Mouse (Mus musculus) kidney, postnatal 14 days (tissue): Measurements from ENCODE around the gene Inpp5b.

Source experiments
- DNase-seq: peaks from one replicate; pipeline ENCODE4 v3.0.0; 2022; ENCODE audit warnings: mixed read lengths

The Inpp5b gene

DNA sequence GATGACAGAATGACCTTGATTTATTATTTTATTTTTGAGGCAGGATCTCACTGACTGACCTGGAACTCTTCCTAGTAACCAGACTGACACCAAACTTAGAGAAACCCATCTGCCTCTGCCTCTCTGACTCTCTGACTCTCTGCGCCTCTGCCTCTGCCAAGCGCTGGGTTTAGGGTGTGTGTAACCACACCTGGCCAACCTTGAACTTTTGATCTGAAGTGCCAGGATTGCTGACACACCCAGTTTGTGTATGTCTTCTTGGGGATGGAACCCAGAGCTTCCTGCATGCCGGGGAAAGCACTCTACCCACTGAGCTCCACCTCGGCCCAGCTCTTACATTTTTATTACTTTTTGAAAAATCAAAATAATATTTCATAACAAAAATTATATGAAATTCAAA, 77.2 kb downstream of the Inpp5b start:
- DNase-seq, result no peak

- no peak for DNase-seq
These were observed 83.3 kb downstream of the Inpp5b start for GRCm38 (mm10) chr4:124824967-124825366.

GRCm38 (mm10) chr4:124825371-124825965, 83.8 kb downstream of the Inpp5b start:
- DNase-seq, result no peak

DNA sequence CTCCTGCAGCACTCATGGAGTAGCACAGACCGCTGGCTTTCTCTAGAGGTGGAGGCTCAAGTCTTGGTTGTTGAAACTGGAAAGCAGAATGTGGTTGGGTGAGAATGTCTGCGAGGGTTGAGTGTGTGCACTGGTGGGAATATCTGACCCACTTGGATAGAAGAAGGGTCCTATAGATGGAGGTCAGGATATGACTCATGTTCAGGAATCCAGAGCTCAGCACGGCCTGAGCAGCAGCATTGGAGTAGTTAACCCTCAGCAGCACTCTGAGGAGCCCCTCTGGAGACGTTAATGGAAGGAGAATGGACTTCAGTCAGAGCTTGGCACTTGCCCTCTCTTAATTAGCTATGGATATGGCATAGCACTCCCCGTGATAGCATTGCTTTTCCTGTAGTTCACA, 88.0 kb downstream of the Inpp5b start:
- no peak for DNase-seq

GRCm38 (mm10) chr4:124832796-124833195, 91.1 kb downstream of the Inpp5b start:
- DNase-seq, result no peak

GRCm38 (mm10) chr4:124838035-124838700, 96.5 kb downstream of the Inpp5b start:
- no peak for DNase-seq

DNA sequence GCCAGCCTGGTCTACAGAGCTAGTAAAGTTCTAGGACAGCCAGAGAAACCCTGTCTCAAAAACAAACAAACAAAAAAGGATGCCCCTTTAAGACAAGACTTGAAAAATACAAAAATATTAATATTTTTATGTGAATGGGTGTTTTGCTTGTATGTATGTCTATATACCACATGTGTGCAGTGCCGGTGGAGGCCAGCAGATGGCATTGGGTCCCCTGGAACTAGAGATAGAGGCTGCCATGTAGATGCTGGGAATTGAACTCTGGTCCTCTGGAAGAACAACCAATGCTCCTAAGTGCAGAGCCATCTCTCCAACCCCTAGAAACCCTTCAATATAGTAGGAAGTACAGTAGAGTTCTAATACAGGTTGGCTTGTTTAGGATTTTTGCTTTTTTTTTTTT, 99.3 kb downstream of the Inpp5b start:
- DNase-seq, result no peak

DNA sequence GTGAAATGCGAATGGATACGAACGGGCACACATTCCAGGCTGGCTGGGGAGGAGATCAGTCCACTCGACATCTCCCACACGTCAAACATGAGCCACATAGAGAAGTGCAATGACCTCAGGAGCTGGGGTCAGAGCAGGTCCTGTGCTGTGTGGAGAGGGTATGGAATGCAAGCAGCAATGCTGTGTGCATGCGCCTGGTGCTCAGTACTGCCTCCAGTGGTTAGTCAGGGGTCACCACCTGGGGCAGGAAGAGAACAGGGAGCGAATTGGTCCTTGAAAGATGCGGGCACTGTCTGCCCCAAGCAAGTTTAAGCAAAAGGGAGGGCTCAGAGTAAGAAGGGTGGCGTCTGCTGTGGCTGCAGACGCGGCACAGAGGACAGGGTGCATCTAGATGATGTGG, 101.8 kb downstream of the Inpp5b start:
- DNase-seq, result peak; percentile 35

DNA sequence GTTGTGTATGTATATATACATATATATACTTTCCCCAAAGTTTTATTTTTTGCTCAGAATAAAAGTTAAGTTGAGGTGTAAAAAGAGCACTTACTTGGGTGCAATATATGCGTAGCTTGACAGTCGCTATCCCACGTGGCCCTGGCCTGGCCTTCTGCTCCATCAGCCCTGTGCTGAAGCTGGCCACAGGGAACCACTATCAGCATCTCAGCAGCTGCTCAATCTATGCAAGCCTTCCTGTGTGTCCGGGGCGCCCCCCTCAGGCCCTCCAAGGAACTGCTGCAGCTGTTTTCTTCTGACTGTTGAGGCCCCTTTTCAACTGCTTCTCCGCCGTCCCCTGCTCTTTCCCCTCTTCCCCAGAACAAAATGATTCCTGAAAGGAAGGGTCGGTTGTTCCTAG, 105.9 kb downstream of the Inpp5b start:
- DNase-seq, result peak; percentile 79

DNA sequence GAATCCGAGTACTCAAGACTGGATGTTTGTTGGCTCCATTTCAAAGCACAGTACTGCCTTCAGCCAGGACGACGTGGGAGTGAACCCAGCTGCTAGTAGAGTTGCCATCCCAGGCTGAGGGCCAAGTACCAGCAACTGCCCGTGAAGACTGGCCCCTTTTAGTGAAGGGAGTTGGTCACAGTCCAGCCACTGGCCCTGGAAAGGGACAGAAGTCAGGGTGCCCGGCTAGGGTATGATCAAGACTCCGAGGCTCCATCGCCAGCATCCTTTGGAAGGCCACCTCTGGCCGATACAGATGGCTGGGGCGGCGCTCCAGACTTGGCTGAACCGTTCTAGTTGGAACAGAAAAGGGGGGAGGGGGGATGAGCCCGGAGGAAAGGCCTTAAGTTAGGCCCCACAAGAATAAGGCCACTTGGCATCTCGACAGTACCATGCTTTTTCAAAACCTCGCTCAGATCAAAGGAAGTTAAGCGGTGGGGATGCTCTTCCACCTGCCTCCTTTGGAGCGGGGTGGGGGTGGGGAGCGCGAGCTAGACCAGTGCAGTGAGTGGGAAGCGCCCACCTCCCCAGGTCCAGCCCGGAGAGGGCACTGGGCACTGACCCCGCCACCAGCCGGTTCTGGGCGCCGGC, 108.1 kb downstream of the Inpp5b start:
- DNase-seq, result peak; percentile 73

GRCm38 (mm10) chr4:124850261-124850913, 108.7 kb downstream of the Inpp5b start, which contains the start of gene Yrdc:
Yrdc (plus strand) TSS chr4:124850679.
- peak; percentile 97 for DNase-seq
